Mouse (Mus musculus): Measurements from ENCODE around the gene Csnk1e. TPM values are rescaled to one million over a fixed set of nuclear protein-coding genes. Genes with fewer than 3 reads are reported as not detected.
"Not testable (repeated sequence)": the region's sequence is repeated elsewhere in the genome, so short reads cannot be mapped to it uniquely, and the experiment has no call there.

The Csnk1e gene
- total and polyA plus RNA-seq, 2 experiments from 2014 or later: 178 to 323 TPM

GRCm38 (mm10) chr15:79469577-79469976 is 14.2 kb upstream of the Csnk1e start:
- Histone ChIP-seq H3K4me3 (ENCODE audit: low read length) (no peak overlapping the region), H3K9me3 (ENCODE audit: low read length) (no peaks in the 10 kb centered on the region), H3K27me3 (ENCODE audit: insufficient read depth, low read length) (no peaks in the 10 kb centered on the region), H3K4me1 (ENCODE audit: insufficient read depth, low read length) (no peaks in the 10 kb centered on the region), H3K9ac (replicated peaks; ENCODE audit: low read length) (no peak overlapping the region), H3K36me3 (ENCODE audit: insufficient read depth, low read length) (no peaks in the 10 kb centered on the region), H3K4me2 (ENCODE audit: low read depth, low read length) (no peak overlapping the region), H3K27ac (no peak overlapping the region)
- ATAC-seq (no peak), DNase-seq (ENCODE audit: low spot score) (no peak)
- no peak for TF ChIP-seq CTCF (IDR thresholded peaks at IDR 0.05; ENCODE audit: low read depth)
- WGBS: 70% methylated on average over 5 of the region's 5 CpGs

DNA sequence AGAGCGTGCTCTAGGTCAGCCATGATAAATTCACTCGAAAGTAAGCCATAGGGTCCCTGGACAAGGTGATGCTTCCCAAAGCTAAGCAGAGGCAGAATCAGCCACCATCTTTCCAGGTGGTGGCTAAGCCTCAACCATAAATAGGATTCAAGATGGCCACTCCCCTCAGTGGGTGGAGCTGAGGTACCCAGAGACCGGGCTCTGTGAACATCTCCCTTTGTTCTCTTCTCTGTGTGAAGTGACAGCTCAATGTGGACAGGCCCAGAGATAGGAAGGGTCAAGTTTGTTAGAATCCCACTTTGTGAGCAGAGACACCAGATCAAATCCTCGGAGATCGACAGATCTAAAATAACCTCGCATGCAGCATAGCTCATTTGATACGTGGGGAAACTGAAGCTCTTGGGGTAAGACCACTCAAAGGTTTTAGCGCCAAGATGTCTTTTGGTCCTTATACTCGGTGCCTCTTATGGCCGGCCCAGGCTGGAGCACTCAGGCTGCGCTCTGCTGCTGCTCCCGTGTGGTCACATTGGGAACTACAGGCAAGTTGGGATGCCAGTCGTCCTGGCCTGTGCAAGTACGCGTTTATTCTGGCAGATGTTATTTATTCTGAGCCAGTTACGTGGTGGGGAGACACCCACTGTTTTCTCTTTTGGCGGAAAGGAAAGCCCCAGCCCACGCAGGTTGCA is 11.4 kb upstream of the Csnk1e start:
- WGBS: 5% methylated on average over 18 of the region's 18 CpGs
- Histone ChIP-seq H3K9me3 (ENCODE audit: low read length) (no peaks in the 10 kb centered on the region), H3K4me3 (ENCODE audit: low read length) (no peak overlapping the region), H3K36me3 (ENCODE audit: insufficient read depth, low read length) (no peaks in the 10 kb centered on the region), H3K27ac (no peak overlapping the region), H3K9ac (replicated peaks; ENCODE audit: low read length) (no peak overlapping the region), H3K4me2 (ENCODE audit: low read depth, low read length) (no peak overlapping the region), H3K4me1 (ENCODE audit: insufficient read depth, low read length) (no peaks in the 10 kb centered on the region), H3K27me3 (ENCODE audit: insufficient read depth, low read length) (no peaks in the 10 kb centered on the region)
- ATAC-seq: peak; percentile 88
- TF ChIP-seq CTCF (IDR thresholded peaks at IDR 0.05; ENCODE audit: low read depth): peak; percentile 100
- DNase-seq (ENCODE audit: low spot score): peak; percentile 91

GRCm38 (mm10) chr15:79456546-79456945 is 1.2 kb upstream of the Csnk1e start:
- no peak for DNase-seq (ENCODE audit: low spot score)
- Histone ChIP-seq H3K4me2 (ENCODE audit: low read depth, low read length) (no peak overlapping the region), H3K27me3 (ENCODE audit: insufficient read depth, low read length) (no peaks in the 10 kb centered on the region), H3K4me3 (ENCODE audit: low read length) (no peak overlapping the region), H3K9me3 (ENCODE audit: low read length) (no peaks in the 10 kb centered on the region), H3K27ac (no peak overlapping the region), H3K36me3 (ENCODE audit: insufficient read depth, low read length) (no peaks in the 10 kb centered on the region), H3K9ac (replicated peaks; ENCODE audit: low read length) (no peak overlapping the region), H3K4me1 (ENCODE audit: insufficient read depth, low read length) (0 out of 2 replicates have a peak, but pooled peaks cover 8% of the 10 kb centered on the region)
- no peak for ATAC-seq
- WGBS: 75% methylated on average over 6 of the region's 6 CpGs
- no peak for TF ChIP-seq CTCF (IDR thresholded peaks at IDR 0.05; ENCODE audit: low read depth)

DNA sequence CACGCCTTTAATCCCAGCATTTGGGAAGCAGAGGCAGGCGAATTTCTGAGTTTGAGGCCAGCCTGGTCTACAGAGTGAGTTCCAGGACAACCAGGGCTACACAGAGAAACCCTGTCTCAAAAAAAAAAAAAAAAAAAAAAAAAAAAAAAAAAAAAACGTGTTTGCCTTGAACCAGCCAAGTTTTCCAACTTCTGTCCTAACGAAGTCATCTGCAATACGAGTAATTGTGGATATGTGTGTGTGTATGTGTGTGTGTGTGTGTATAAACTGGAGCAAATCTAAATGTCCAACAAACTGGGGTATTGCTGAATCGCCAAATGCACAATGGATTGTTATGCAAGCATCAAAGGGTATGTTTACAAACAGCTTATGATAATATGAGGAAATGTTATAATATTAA is 738 bp upstream of the Csnk1e start:
- not testable (repeated sequence) for H3K4me1 ChIP-seq (ENCODE audit: insufficient read depth, low read length); H3K4me2 ChIP-seq (ENCODE audit: low read depth, low read length); ATAC-seq; DNase-seq (ENCODE audit: low spot score); H3K9ac ChIP-seq (replicated peaks; ENCODE audit: low read length); H3K36me3 ChIP-seq (ENCODE audit: insufficient read depth, low read length); H3K27ac ChIP-seq; H3K27me3 ChIP-seq (ENCODE audit: insufficient read depth, low read length); H3K9me3 ChIP-seq (ENCODE audit: low read length); H3K4me3 ChIP-seq (ENCODE audit: low read length)
- 53% methylated on average over 6 of the region's 6 CpGs for WGBS

DNA sequence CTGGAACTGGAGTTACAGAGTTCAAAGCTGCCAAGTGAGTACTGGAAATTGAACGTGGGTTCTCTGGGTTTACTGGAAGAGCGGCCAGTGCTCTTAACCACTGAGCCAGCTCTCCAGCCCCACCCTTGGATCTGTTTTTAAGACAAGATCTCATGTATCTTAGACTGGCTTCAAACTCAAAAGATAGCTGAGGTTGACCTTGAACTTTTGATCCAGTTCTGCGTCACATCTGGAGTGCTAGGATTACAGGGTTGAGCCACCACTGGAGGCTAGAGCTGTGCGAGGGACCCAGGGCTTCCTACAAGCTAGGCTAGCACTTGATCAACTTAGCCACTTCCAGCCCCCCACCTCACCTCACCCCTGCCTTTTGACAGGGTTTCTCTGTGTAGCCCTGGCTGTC is 1.5 kb downstream of the Csnk1e start:
- ATAC-seq (no peak), DNase-seq (ENCODE audit: low spot score) (no peak)
- Histone ChIP-seq H3K27me3 (ENCODE audit: insufficient read depth, low read length) (no peaks in the 10 kb centered on the region), H3K4me3 (ENCODE audit: low read length) (no peak overlapping the region), H3K36me3 (ENCODE audit: insufficient read depth, low read length) (no peaks in the 10 kb centered on the region), H3K9ac (replicated peaks; ENCODE audit: low read length) (no peak overlapping the region), H3K9me3 (ENCODE audit: low read length) (no peaks in the 10 kb centered on the region), H3K4me2 (ENCODE audit: low read depth, low read length) (no peak overlapping the region), H3K27ac (no peak overlapping the region), H3K4me1 (ENCODE audit: insufficient read depth, low read length) (0 out of 2 replicates have a peak, but pooled peaks cover 8% of the 10 kb centered on the region)
- 88% methylated on average over 4 of the region's 4 CpGs for WGBS
- no peak for TF ChIP-seq CTCF (IDR thresholded peaks at IDR 0.05; ENCODE audit: low read depth)

- no peaks in the 10 kb centered on the region for H3K4me1 ChIP-seq (ENCODE audit: insufficient read depth, low read length)
- no peaks in the 10 kb centered on the region for H3K27me3 ChIP-seq (ENCODE audit: insufficient read depth, low read length)
- H3K36me3 ChIP-seq (ENCODE audit: insufficient read depth, low read length): no peaks in the 10 kb centered on the region
- WGBS: 91% methylated on average over 3 of the region's 3 CpGs
- no peak overlapping the region for H3K4me3 ChIP-seq (ENCODE audit: low read length)
- ATAC-seq (no peak), DNase-seq (ENCODE audit: low spot score) (no peak)
- no peak overlapping the region for H3K27ac ChIP-seq
- no peak for TF ChIP-seq CTCF (IDR thresholded peaks at IDR 0.05; ENCODE audit: low read depth)
- no peak overlapping the region for H3K4me2 ChIP-seq (ENCODE audit: low read depth, low read length)
- H3K9me3 ChIP-seq (ENCODE audit: low read length): no peaks in the 10 kb centered on the region
- no peak overlapping the region for H3K9ac ChIP-seq (replicated peaks; ENCODE audit: low read length)
These were observed 7.3 kb downstream of the Csnk1e start for GRCm38 (mm10) chr15:79448041-79448440.
